Mouse (Mus musculus) layer of hippocampus, adult 2 months (tissue): Measurements from ENCODE around the gene Zwint. TPM values are rescaled to one million over a fixed set of nuclear protein-coding genes. Genes with fewer than 3 reads are reported as not detected.

ENCODE experiments used
- DNase-seq, 2 experiments: peaks; one replicate each; pipeline ENCODE4 v3.0.0; 2022; ENCODE audit warnings: low spot score in 2 of 2
- H3K27ac ChIP-seq: fragments of 200-600 bp; 2 replicates; pipeline ENCODE4 v1.8.1; 2022
- H3K4me3 ChIP-seq: fragments of 200-600 bp; 2 replicates; pipeline ENCODE4 v1.8.1; 2022; ENCODE audit warnings: mild to moderate bottlenecking
- CTCF ChIP-seq: fragments of 200-600 bp; conservative IDR thresholded peaks from 2 replicates; pipeline ENCODE4 v1.8.1; 2022; ENCODE audit warnings: antibody characterized with exemption, mild to moderate bottlenecking, moderate library complexity
- total RNA-seq, 2 experiments: library from RNA; stranded (reverse); gene quantifications; 2 replicates each; pipeline ENCODE4 v1.2.3; 2021

Zwint gene
- total RNA-seq, 2 experiments from 2014 or later = 686 to 738 TPM

- TF ChIP-seq CTCF = no peak
- DNase-seq = no peak
- no peak overlapping the region for H3K27ac ChIP-seq
- no peak overlapping the region for H3K4me3 ChIP-seq
Measured at GRCm38 (mm10) chr10:72675971-72676370, 21.3 kb downstream of the Zwint start.

GRCm38 (mm10) chr10:72676550-72676949 is 21.9 kb downstream of the Zwint start:
- TF ChIP-seq CTCF = no peak
- Histone ChIP-seq H3K27ac (no peak overlapping the region), H3K4me3 (no peak overlapping the region)
- DNase-seq = no peak

- no peak for DNase-seq
- no peak overlapping the region for H3K4me3 ChIP-seq
- TF ChIP-seq CTCF = no peak
- H3K27ac ChIP-seq = no peak overlapping the region
Measured at GRCm38 (mm10) chr10:72679086-72679485, 24.4 kb downstream of the Zwint start.

- H3K27ac ChIP-seq = no peak overlapping the region
- no peak overlapping the region for H3K4me3 ChIP-seq
- no peak for TF ChIP-seq CTCF
- DNase-seq = no peak
Measured at GRCm38 (mm10) chr10:72701092-72701491, 46.4 kb downstream of the Zwint start.

- H3K4me3 ChIP-seq = no peak overlapping the region
- DNase-seq = no peak
- TF ChIP-seq CTCF = no peak
- H3K27ac ChIP-seq = no peak overlapping the region
Measured at GRCm38 (mm10) chr10:72713754-72714153, 59.1 kb downstream of the Zwint start.
